10 mouse cellular contexts compared by ENCODE assay signal in genomic region chr15:30610613-30611012, GRCm38 (mm10).
DNase-seq lines count a peak whose midpoint lies in the region; ATAC-seq and TF ChIP-seq lines count a peak whose summit lies in the region.
"Had no signal": no experiment of that assay in that cellular context is flagged by ENCODE, and none has a peak within 500 bp of the region (broad histone marks: within the 10 kb centered on the region; RNA-seq: fewer than 3 reads in every experiment).

No protein-coding gene starts in this region.

- H3K9me3 ChIP-seq in lung, embryonic 14.5 days (ENCODE audit: low read depth, low read length), result no peaks in the 10 kb centered on the region
- no peaks in the 10 kb centered on the region for H3K9me3 ChIP-seq in forebrain, embryonic 12.5 days

- no peak overlapping the region for H3K9ac ChIP-seq in lung, embryonic 14.5 days
- no peak overlapping the region for H3K9ac ChIP-seq in forebrain, embryonic 12.5 days

- intact Hi-C loops in gastrocnemius, postnatal 14 days (cut with DNase I; ENCODE audit: low total_unique reads), result no loop called here

- H3K27ac ChIP-seq in lung, embryonic 14.5 days (ENCODE audit: low read depth), result no peak overlapping the region
- H3K27ac ChIP-seq in forebrain, embryonic 12.5 days, result no peak overlapping the region

- H3K4me2 ChIP-seq in lung, embryonic 14.5 days, result no peak overlapping the region
- H3K4me2 ChIP-seq in forebrain, embryonic 12.5 days, result no peak overlapping the region
- H3K4me2 ChIP-seq: midbrain, embryonic 11.5 days had no signal

- no peaks in the 10 kb centered on the region for H3K36me3 ChIP-seq in lung, embryonic 14.5 days (ENCODE audit: insufficient read depth)
- no peaks in the 10 kb centered on the region for H3K36me3 ChIP-seq in forebrain, embryonic 12.5 days (replicated peaks)

- no peaks in the 10 kb centered on the region for H3K4me1 ChIP-seq in lung, embryonic 14.5 days (ENCODE audit: insufficient read depth)
- peaks cover 5% of the 10 kb centered on the region for H3K4me1 ChIP-seq in forebrain, embryonic 12.5 days

- no peak for ATAC-seq in lung, embryonic 14.5 days (ENCODE audit: insufficient read depth)
- ATAC-seq in granulocyte monocyte progenitor cell, adult 5-6 weeks (replicated peaks; ENCODE audit: poor library complexity, severe bottlenecking), result peak; percentile 93
- ATAC-seq in megakaryocyte-erythroid progenitor cell, adult 5-6 weeks (replicated peaks; ENCODE audit: low FRiP score, low TSS enrichment, poor library complexity, severe bottlenecking), result 0 out of 2 replicates have a peak, but pooled peaks have one; percentile 50
- ATAC-seq in forebrain, embryonic 12.5 days (ENCODE audit: low FRiP score), result no peak

- WGBS in lung, embryonic 14.5 days, result 64% methylated on average over 7 of the region's 7 CpGs
- WGBS in forebrain, embryonic 12.5 days, result 87% methylated on average over 7 of the region's 7 CpGs

- H3K27me3 ChIP-seq in lung, embryonic 14.5 days (ENCODE audit: insufficient read depth, low read length), result no peaks in the 10 kb centered on the region
- H3K27me3 ChIP-seq in forebrain, embryonic 12.5 days, result no peaks in the 10 kb centered on the region

- TF ChIP-seq CTCF in lung, embryonic 14.5 days (IDR thresholded peaks at IDR 0.05; ENCODE audit: low read depth), result no peak

- no peak overlapping the region for H3K4me3 ChIP-seq in lung, embryonic 14.5 days (ENCODE audit: low read depth, low read length)
- no peak overlapping the region for H3K4me3 ChIP-seq in forebrain, embryonic 12.5 days (replicated peaks)

- peak; percentile 32 for DNase-seq in lung, embryonic 14.5 days
- DNase-seq in lung, postnatal 14 days, result no peak
- DNase-seq in ovary, adult 18-20 months (ENCODE audit: low spot score), result no peak
- DNase-seq in gastrocnemius, postnatal 14 days, result no peak
- DNase-seq: cerebellum, adult 18-20 months; retina, postnatal 1 day had no signal

Comparison
In these comparisons a context has a peak if more than half of its experiments do, and no peak if none do; other contexts are left out.
1. ATAC-seq: peak in granulocyte monocyte progenitor cell, adult 5-6 weeks (single experiment) and megakaryocyte-erythroid progenitor cell, adult 5-6 weeks (single experiment); none in lung, embryonic 14.5 days (single experiment) and forebrain, embryonic 12.5 days (single experiment).